Mouse (Mus musculus) ovary, postnatal 36 days (tissue): Measurements from ENCODE around the gene Pcdh7.

Source experiments
- DNase-seq: peaks from one replicate; pipeline ENCODE4 v3.0.0; 2022; ENCODE audit warnings: low spot score, mixed read lengths

Gene Pcdh7

GRCm38 (mm10) chr5:57745879-57746278 lies 28.1 kb downstream of the Pcdh7 start:
- DNase-seq, result no peak

GRCm38 (mm10) chr5:57750320-57750719 lies 32.6 kb downstream of the Pcdh7 start:
- DNase-seq, result no peak

DNA sequence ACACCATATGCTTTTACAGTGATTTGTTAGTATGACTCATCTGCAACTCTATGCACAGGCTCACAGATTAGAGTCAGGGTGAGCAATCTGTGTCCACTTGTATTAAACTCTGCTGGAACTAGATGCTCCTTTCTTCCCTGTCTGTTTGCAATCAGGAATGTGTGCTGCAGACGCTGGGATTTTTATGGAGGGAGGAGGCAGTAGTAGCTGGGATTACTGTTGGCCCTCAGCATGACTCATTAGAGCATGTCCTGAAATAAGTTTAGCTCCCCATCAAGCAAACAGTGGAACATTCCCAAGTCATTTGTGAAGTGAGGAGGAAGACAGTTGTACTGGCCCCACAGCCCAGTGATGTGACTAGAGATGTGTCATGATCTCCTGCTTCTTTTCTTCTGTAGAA lies 38.0 kb downstream of the Pcdh7 start:
- DNase-seq, result no peak

GRCm38 (mm10) chr5:57756726-57757424 lies 39.1 kb downstream of the Pcdh7 start:
- no peak for DNase-seq

DNA sequence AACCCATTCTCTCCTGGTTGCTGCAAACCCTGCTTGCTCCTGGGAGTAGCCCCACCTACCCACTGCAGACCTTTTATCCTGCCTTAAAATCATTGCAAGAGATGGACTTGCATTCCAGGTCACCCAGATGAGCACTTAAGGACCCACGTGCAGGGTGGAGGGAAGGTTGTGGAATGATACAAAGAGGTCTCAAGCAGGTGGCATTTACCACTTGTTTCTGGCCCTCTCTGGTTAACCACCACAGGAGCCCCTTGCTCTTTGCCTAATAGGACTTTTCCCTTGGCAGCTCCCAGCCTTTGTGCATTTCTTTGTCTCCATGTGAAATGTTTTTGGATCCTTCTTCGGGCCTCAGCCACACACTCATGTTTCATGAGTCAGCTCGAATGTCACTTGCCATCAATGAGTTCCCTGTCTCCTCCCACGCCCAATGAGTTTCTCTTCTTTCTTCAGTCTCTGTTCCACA lies 39.7 kb downstream of the Pcdh7 start:
- DNase-seq, result no peak

DNA sequence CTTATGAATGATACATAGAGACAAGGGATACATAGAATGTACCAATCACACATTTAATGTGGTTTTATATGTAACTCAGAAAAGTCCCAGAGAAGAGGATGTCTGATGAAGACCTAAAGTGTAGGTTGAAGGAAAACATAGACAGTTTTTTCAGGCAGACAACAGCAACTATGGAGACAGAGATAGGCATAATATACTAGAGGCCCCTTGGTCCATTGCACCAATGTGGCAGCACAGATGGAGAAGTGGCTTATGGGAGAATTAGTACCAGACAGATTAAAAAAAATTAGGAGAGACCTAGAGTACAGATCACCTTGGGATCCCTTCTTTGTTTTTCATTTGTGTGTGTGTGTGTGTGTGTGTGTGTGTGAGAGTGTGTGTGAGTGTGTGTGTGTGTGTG lies 41.2 kb downstream of the Pcdh7 start:
- DNase-seq, result no peak

DNA sequence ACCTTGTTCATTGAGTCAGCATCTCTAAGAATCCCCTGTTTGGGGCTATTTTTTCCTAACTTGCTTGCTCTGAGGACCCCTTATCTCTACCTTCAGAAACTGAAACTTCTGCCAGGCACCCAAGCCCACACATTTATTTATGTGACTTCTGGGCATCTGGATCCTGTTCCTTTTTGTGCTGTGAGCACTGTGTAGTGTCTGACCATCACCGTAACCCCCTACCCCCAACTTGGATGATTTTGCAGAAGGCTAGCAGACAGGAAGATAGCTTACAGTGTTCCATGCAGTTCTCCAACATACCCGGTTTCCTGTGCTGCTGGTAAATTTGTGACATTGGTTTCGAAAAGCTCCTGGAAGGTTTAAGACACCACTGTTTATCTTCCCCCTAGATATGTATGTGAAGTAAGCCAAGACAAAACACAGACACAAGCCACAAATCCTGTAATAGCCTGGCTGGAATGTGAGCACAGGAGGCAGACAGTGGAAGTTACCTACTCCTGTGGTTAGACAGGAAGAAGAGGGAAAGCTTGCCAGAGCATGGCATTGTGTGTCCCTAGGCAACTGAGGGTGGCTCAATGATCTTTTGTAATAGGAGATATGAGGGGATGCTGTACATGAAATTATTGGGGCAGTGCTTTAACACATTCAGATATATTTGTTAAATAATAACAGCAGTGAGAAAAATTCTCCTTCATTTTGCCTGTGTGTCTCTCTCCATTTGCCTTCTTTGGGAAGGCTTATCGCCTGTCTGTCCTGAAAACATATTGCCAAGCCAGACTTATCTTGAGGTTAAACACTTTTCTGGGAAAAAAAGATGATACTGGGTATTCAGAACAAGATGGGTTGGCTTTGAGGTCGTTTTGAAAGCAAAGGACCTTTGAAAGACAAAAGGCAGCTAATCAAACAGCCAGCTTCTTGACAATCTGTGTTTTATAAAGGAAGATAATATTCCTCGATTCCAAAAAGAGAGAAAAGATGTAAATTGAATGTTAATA lies 42.6 kb downstream of the Pcdh7 start:
- no peak for DNase-seq

DNA sequence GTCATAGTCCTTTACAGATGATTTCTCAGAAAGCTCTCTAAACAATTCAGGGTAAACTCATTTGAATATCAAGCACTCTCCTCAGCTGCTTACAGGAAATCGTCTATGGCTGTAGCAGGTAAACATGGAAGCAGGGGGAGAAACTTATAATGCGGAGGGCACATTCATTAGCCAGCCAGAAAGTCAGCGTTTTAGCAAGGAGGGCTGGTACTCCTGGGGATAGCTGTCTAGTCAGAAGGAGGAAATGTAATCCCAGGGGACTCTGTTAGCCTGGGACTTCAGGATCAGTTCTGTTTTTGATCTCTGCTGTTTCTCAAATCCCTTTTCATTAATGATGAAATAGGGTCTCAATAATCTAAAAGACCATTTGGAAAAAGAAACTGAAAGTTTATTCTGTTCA lies 47.6 kb downstream of the Pcdh7 start:
- DNase-seq, result no peak

DNA sequence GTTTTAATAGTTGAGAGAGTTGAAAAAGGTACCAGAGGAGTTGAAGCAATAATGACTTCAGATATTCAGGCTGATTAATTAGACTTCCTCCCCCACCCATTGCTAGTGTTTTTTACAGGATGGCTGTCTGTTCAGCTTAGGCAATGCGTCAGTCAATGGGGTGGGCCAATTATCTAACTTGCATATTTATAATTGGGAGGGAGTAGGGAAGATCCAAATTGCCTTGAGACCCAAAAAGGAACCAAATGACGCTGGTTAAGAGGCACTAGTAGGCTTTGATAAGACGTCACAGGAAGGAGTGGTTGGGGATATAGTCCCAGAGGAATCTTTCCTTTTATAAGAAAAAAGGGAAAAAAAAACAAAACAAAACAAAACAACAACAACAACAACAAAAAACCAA lies 49.6 kb downstream of the Pcdh7 start:
- no peak for DNase-seq

DNA sequence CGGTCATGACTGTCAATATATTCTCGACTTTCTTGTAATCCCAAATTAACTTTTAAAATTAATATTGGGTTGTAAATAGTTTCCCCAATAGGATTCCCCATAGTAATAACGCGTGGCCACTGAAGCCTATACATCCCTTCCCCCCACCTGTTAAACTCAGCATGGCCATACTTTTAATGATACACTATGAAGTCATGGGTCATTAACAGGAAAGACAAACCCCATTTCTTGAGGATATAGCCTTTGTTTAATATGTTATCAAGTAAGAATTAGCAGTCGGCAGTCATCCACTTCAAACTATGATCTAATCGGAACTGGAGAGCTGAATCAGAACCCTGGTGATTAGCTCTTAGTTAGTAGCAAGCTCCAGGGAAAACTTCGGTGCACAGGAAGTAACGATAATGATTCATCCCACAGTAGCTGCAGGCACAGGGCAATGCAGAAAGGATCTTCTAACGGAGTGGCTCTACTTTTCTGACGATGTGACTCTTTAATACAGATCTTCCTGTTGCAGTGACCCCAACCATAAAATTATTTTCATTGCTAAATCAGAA lies 50.8 kb downstream of the Pcdh7 start:
- DNase-seq, result no peak

GRCm38 (mm10) chr5:57769644-57770043 lies 51.9 kb downstream of the Pcdh7 start:
- DNase-seq, result no peak

- no peak for DNase-seq
Measured at GRCm38 (mm10) chr5:57770364-57770763, 52.6 kb downstream of the Pcdh7 start.

- DNase-seq, result no peak
Measured at GRCm38 (mm10) chr5:57771122-57771521, 53.4 kb downstream of the Pcdh7 start.

DNA sequence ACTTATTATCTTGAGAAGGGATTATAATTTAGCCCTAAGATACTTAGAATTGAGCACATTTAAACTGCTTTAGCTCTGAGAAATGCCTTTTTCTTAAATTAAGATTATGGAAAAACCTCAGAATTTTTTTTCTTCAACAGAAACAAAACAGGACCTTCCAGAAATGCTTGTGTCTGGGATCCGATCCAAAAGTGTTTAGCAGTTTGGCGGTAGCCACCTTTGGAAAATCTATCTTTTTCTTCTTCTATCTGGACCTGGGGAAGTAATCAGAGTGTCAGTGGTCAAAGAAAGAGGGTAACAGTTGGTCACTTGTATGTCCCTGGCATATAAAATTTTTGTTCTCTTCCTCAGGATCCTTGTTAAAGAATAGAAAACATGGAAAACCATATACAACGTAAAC lies 54.9 kb downstream of the Pcdh7 start:
- DNase-seq, result no peak

GRCm38 (mm10) chr5:57774496-57774895 lies 56.7 kb downstream of the Pcdh7 start:
- no peak for DNase-seq

GRCm38 (mm10) chr5:57778093-57778492 lies 60.3 kb downstream of the Pcdh7 start:
- DNase-seq, result no peak

DNA sequence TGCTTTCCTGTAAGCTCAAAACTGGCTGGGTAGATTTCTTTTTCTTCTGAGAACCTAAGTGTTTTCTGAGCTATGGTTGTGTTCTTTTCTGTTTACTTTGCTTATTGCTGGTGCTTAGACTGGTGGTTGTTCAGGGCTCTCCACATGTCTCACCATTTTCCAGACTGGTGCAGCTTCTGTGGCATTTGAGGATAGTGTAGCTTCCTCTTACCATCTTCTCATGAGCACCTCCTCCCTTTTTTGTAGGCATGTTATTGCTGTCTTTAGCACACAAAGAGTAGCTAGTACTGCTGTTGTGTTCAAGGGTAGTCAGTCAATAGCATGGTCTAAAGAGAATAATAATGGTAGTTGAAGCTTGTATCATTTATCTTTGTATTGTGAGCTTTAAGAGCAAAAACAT lies 62.2 kb downstream of the Pcdh7 start:
- no peak for DNase-seq

DNA sequence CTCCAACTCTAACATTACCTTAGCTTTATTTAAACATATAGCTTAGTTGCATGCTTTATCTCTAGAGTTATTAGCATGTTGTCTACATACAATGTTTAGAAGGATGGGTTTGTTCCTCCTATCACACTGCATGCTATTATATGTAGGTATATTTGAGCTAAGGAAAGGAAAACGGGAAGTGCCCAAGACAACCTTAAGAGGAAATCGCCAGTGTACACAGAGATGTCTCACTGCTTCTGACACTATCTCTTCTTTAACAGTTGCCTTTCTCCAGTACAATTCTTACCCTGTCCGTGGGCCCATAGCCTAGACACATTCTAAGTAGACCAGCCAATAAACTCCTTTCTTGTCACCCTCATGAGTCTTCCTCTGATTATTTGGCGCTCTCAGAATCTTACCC lies 62.8 kb downstream of the Pcdh7 start:
- no peak for DNase-seq

- DNase-seq, result no peak
Measured at GRCm38 (mm10) chr5:57781950-57782349, 64.2 kb downstream of the Pcdh7 start.

GRCm38 (mm10) chr5:57782546-57782945 lies 64.8 kb downstream of the Pcdh7 start:
- DNase-seq, result no peak

DNA sequence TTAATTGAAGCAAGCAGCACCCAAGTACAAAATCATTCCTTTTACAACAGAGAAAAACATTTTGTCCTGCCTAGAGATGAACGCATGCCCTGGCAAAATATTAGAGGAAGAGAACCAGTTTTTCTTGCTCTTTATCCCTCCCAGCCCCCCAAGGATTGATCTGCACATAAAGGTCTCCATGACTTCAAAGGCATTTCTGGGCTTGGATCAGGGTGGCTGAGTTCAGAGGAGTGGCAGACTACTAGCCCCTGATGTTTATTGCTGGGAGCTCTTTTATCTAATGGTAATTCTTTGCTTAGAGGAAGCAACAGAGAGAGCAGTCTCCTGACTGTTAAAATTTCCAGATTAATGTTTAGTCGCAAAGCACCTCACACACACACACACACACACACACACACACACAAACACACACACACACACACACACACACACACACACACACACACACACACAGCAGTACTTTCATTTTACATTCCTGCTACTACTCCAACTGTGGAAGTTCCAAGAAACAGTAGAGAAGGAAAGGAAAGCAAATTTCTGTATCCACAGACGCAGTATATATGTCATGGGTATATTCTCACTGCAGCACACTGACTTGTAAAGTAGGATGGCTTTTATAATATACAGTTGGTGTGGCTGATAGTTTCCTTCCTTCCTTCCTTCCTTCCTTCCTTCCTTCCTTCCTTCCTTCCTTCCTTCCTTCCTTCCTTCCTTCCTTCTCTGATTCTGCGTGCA lies 71.2 kb downstream of the Pcdh7 start:
- DNase-seq, result no peak

GRCm38 (mm10) chr5:57796337-57796736 lies 78.6 kb downstream of the Pcdh7 start:
- no peak for DNase-seq
